Mouse (Mus musculus): Measurements from ENCODE around the gene 1700034J05Rik. TPM values are rescaled to one million over a fixed set of nuclear protein-coding genes. Genes with fewer than 3 reads are reported as not detected.

Gene 1700034J05Rik
- not detected in 2 replicates for polyA plus RNA-seq (2012; rRNA removed)

GRCm38 (mm10) chr6:146954258-146954657 lies at the start of gene 1700034J05Rik:
Gene 1700034J05Rik, minus strand, starts transcription at chr6:146954422.

Other genes starting within 250 kb of the 1700034J05Rik start
- gene Stk38l, start 229.4 kb downstream of the 1700034J05Rik start, polyA plus RNA-seq (2012; rRNA removed) = 6.9 and 7.2 TPM in 2 replicates
- 11.8 and 14.5 TPM in 2 replicates for gene Arntl2, start 158.4 kb downstream of the 1700034J05Rik start, polyA plus RNA-seq (2012; rRNA removed)
- not detected in 2 replicates for gene Smco2, start 104.3 kb downstream of the 1700034J05Rik start, polyA plus RNA-seq (2012; rRNA removed)
- 25.2 and 25.8 TPM in 2 replicates for gene Ppfibp1, start 65.9 kb downstream of the 1700034J05Rik start, polyA plus RNA-seq (2012; rRNA removed)
- 1.1 and 1.4 TPM in 2 replicates for gene Rep15, start 78.2 kb upstream of the 1700034J05Rik start, polyA plus RNA-seq (2012; rRNA removed)
- gene Mrps35, start 88.3 kb upstream of the 1700034J05Rik start, polyA plus RNA-seq (2012; rRNA removed) = 31.2 and 32.4 TPM in 2 replicates
- 0.31 and 0.38 TPM in 2 replicates for gene Mansc4, start 132.6 kb upstream of the 1700034J05Rik start, polyA plus RNA-seq (2012; rRNA removed)
- 11.7 and 12.1 TPM in 2 replicates for gene Klhl42, start 137.0 kb upstream of the 1700034J05Rik start, polyA plus RNA-seq (2012; rRNA removed)

Data from central nervous system, embryonic 18 days (tissue).